Mouse (Mus musculus): Measurements from ENCODE around the gene Zfp771. TPM values are rescaled to one million over a fixed set of nuclear protein-coding genes. Genes with fewer than 3 reads are reported as not detected.

The Zfp771 gene
- total and polyA plus RNA-seq, 2 experiments from 2014 or later: 89.0 to 101 TPM

- no peak for ATAC-seq
- Histone ChIP-seq H3K9ac (replicated peaks; ENCODE audit: low read length) (no peak overlapping the region), H3K4me1 (ENCODE audit: insufficient read depth, low read length) (peaks cover 11% of the 10 kb centered on the region), H3K27me3 (ENCODE audit: insufficient read depth, low read length) (no peaks in the 10 kb centered on the region), H3K4me2 (ENCODE audit: low read depth, low read length) (no peak overlapping the region), H3K27ac (no peak overlapping the region), H3K4me3 (ENCODE audit: low read length) (no peak overlapping the region), H3K36me3 (ENCODE audit: insufficient read depth, low read length) (no peaks in the 10 kb centered on the region), H3K9me3 (ENCODE audit: low read length) (no peaks in the 10 kb centered on the region)
- no peak for DNase-seq (ENCODE audit: low spot score)
- TF ChIP-seq CTCF (IDR thresholded peaks at IDR 0.05; ENCODE audit: low read depth): no peak
- 95% methylated on average over 4 of the region's 4 CpGs for WGBS
Observed at GRCm38 (mm10) chr7:127271093-127271492, 27.0 kb downstream of the Zfp771 start.

- Histone ChIP-seq H3K9me3 (ENCODE audit: low read length) (no peaks in the 10 kb centered on the region), H3K36me3 (ENCODE audit: insufficient read depth, low read length) (no peaks in the 10 kb centered on the region), H3K4me3 (ENCODE audit: low read length) (0 out of 2 replicates have a peak overlapping the region, but pooled peaks have one; percentile 73), H3K4me1 (ENCODE audit: insufficient read depth, low read length) (peaks cover 11% of the 10 kb centered on the region), H3K27ac (no peak overlapping the region), H3K27me3 (ENCODE audit: insufficient read depth, low read length) (no peaks in the 10 kb centered on the region), H3K9ac (replicated peaks; ENCODE audit: low read length) (peak overlapping the region; percentile 86; the same call in 1 of the 2 replicates), H3K4me2 (ENCODE audit: low read depth, low read length) (peak overlapping the region; percentile 90)
- no peak for ATAC-seq
- 86% methylated on average over 15 of the region's 15 CpGs for WGBS
- TF ChIP-seq CTCF (IDR thresholded peaks at IDR 0.05; ENCODE audit: low read depth): no peak
- DNase-seq (ENCODE audit: low spot score): no peak
Observed at GRCm38 (mm10) chr7:127272566-127272965, 28.5 kb downstream of the Zfp771 start.

DNA sequence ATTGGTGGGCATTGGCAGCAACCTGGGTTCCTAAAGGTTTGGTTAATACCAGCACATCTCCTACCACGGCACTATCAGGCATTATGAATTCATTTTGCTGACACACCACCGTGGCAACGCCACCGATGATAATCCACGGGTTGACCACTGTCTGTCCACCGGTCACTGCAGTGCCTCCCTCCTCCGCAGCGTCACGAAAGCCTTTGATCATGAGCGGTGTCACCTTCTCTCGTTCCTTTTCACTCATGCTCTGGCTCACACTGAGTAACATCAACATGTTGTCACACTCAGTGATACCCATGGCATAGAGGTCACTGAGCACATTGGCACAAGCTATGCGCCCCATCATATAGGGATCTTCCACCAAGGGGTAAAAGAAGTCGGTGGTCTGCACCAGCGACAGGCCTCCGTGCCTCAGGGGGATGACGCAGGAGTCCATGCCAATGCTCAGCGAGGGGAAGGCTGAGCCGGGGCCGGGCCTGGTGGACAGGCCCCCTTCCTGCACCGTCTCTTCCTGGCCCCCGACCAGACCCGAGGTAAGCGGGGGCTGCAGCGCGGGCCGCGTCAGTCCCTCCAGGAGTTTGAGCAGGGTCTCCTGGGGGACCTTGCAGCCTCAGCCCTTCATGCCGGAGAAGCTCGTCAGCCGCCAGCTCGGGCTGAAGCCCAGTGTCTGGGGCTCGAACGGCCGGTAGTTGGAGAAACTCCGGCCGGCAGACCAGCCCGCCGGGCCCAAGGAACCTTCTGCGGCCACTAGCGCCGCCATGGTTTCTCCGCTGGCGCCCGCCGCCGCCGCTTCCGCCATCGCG, 29.2 kb downstream of the Zfp771 start:
- H3K27me3 ChIP-seq (ENCODE audit: insufficient read depth, low read length): no peaks in the 10 kb centered on the region
- peak overlapping the region; percentile 82 for H3K27ac ChIP-seq
- no peaks in the 10 kb centered on the region for H3K9me3 ChIP-seq (ENCODE audit: low read length)
- TF ChIP-seq CTCF (IDR thresholded peaks at IDR 0.05; ENCODE audit: low read depth): no peak
- WGBS: 13% methylated on average over 50 of the region's 50 CpGs
- DNase-seq (ENCODE audit: low spot score) (peak; percentile 56), ATAC-seq (peak; percentile 77)
- H3K4me3 ChIP-seq (ENCODE audit: low read length): peak overlapping the region; percentile 73
- H3K9ac ChIP-seq (replicated peaks; ENCODE audit: low read length): peak overlapping the region; percentile 86
- peak overlapping the region; percentile 90 for H3K4me2 ChIP-seq (ENCODE audit: low read depth, low read length)
- H3K4me1 ChIP-seq (ENCODE audit: insufficient read depth, low read length): peaks cover 11% of the 10 kb centered on the region
- H3K36me3 ChIP-seq (ENCODE audit: insufficient read depth, low read length): no peaks in the 10 kb centered on the region

DNA sequence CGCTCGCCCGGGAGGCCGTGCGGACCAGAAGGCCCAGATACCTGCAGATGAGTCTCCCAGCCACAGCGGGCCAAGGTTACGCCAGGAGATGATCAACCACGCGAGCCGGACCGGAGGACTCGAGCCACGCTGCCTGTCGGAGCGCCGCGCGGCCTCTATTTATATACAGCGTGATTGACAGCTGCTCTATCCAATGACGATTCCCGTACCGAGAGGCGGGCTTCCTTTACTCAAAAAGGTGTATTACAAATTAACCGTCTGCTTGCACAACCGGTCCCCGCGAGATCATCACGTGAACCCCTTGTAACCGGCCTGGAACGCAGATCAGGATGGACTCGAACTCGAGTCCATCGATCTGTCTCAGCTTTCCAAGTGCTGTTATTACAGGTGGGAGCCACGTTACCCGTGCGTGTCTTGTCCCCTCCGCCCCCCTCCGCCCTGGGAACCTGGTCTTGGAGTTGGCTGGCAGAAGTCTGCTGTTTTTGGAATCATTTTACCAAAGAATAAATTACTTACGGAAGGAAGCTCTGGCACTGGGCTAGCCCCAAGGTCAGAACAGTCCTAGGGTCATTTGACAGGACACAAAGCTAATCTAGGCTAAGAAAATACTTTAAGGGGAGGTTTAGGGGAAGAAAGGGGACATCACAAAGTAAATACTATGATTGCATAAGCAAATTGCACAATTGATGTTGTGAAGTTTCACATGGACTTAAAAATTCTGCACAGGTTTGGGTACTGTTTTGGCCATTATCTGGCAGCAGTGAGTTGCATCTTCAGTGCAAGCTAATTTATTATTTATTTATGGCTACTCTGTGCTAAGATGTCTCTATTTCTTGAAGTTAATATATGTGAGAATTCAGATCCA, 30.1 kb downstream of the Zfp771 start, which contains the start of gene Sephs2:
Gene Sephs2 (minus strand): TSS at position 131 of the 865 bp plus-strand sequence.
- peaks cover 11% of the 10 kb centered on the region for H3K4me1 ChIP-seq (ENCODE audit: insufficient read depth, low read length)
- DNase-seq (ENCODE audit: low spot score): peak; percentile 97
- peak within 1 kb of the TSS; percentile 86 for H3K9ac ChIP-seq (replicated peaks; ENCODE audit: low read length)
- H3K4me3 ChIP-seq (ENCODE audit: low read length): peak within 1 kb of the TSS; percentile 73
- H3K27me3 ChIP-seq (ENCODE audit: insufficient read depth, low read length): no peaks in the 10 kb centered on the region
- H3K4me2 ChIP-seq (ENCODE audit: low read depth, low read length): peak within 1 kb of the TSS; percentile 90
- peak; percentile 92 for ATAC-seq
- no peaks in the 10 kb centered on the region for H3K36me3 ChIP-seq (ENCODE audit: insufficient read depth, low read length)
- H3K27ac ChIP-seq: peak within 1 kb of the TSS; percentile 82
- 2% methylated on average over 39 of the region's 39 CpGs for WGBS
- TF ChIP-seq CTCF (IDR thresholded peaks at IDR 0.05; ENCODE audit: low read depth): no peak
- H3K9me3 ChIP-seq (ENCODE audit: low read length): no peaks in the 10 kb centered on the region

GRCm38 (mm10) chr7:127276519-127276961, 32.5 kb downstream of the Zfp771 start:
- Histone ChIP-seq H3K4me2 (ENCODE audit: low read depth, low read length) (no peak overlapping the region), H3K9ac (replicated peaks; ENCODE audit: low read length) (no peak overlapping the region), H3K9me3 (ENCODE audit: low read length) (no peaks in the 10 kb centered on the region), H3K4me1 (ENCODE audit: insufficient read depth, low read length) (peaks cover 11% of the 10 kb centered on the region), H3K4me3 (ENCODE audit: low read length) (no peak overlapping the region), H3K27ac (no peak overlapping the region), H3K36me3 (ENCODE audit: insufficient read depth, low read length) (no peaks in the 10 kb centered on the region), H3K27me3 (ENCODE audit: insufficient read depth, low read length) (no peaks in the 10 kb centered on the region)
- WGBS: 68% methylated on average over 5 of the region's 5 CpGs
- no peak for ATAC-seq
- no peak for DNase-seq (ENCODE audit: low spot score)
- no peak for TF ChIP-seq CTCF (IDR thresholded peaks at IDR 0.05; ENCODE audit: low read depth)

- peak; percentile 68 for TF ChIP-seq CTCF (IDR thresholded peaks at IDR 0.05; ENCODE audit: low read depth)
- H3K4me2 ChIP-seq (ENCODE audit: low read depth, low read length): no peak overlapping the region
- no peaks in the 10 kb centered on the region for H3K36me3 ChIP-seq (ENCODE audit: insufficient read depth, low read length)
- DNase-seq (ENCODE audit: low spot score): peak; percentile 59
- H3K27ac ChIP-seq: no peak overlapping the region
- no peaks in the 10 kb centered on the region for H3K27me3 ChIP-seq (ENCODE audit: insufficient read depth, low read length)
- 15% methylated on average over 8 of the region's 8 CpGs for WGBS
- peak; percentile 31; the same call in 1 of the 2 replicates for ATAC-seq
- H3K9ac ChIP-seq (replicated peaks; ENCODE audit: low read length): no peak overlapping the region
- no peaks in the 10 kb centered on the region for H3K9me3 ChIP-seq (ENCODE audit: low read length)
- H3K4me1 ChIP-seq (ENCODE audit: insufficient read depth, low read length): no peaks in the 10 kb centered on the region
- H3K4me3 ChIP-seq (ENCODE audit: low read length): no peak overlapping the region
Observed at GRCm38 (mm10) chr7:127278311-127278710, 34.2 kb downstream of the Zfp771 start.

Measured in hindbrain, postnatal 0 days (tissue).